Mouse (Mus musculus): Measurements from ENCODE around the gene Asic2.

- TF ChIP-seq TAL1 (IDR thresholded peaks at IDR 0.05; ENCODE audit: low read length) = no peak
- no peak for TF ChIP-seq GATA1 (IDR thresholded peaks at IDR 0.05; ENCODE audit: low read length)
Observed at GRCm38 (mm10) chr11:81602971-81603370, 365.3 kb downstream of the Asic2 start.
